Mouse (Mus musculus) limb, embryonic 14.5 days (tissue): Measurements from ENCODE around the gene Dnase1. TPM values are rescaled to one million over a fixed set of nuclear protein-coding genes. Genes with fewer than 3 reads are reported as not detected.
A peak's percentile ranks its signal among the peaks of the same experiment; 100 is the strongest.

Experiments
- ATAC-seq: fragments of 200-750 bp; cut with Nextera tagmentation; 2 replicates; pipeline ENCODE4 v1.8.0; 2017; ENCODE audit warnings: low read depth, moderate number of reproducible peaks, moderate TSS enrichment; ENCODE audit not compliant: low FRiP score
- DNase-seq: peaks from one replicate; pipeline ENCODE4 v3.0.0-alpha.2; 2015; ENCODE audit warnings: low spot score
- H3K27ac ChIP-seq: fragments of 300-500 bp; sonication (generic); replicated peaks from 2 replicates; pipeline ENCODE4 v1.5.1; 2014; ENCODE audit warnings: low read depth, mild to moderate bottlenecking, low read length, moderate library complexity, mixed read lengths
- H3K27me3 ChIP-seq: fragments of 300-500 bp; sonication (generic); 2 replicates; pipeline ENCODE4 v1.6.1; 2014; ENCODE audit warnings: low read length, mixed read lengths; ENCODE audit not compliant: control insufficient read depth, insufficient read depth
- H3K36me3 ChIP-seq: fragments of 300-500 bp; sonication (generic); 2 replicates; pipeline ENCODE4 v1.6.1; 2014; ENCODE audit warnings: mild to moderate bottlenecking, low read length, moderate library complexity, mixed read lengths; ENCODE audit not compliant: control insufficient read depth, insufficient read depth
- H3K4me1 ChIP-seq: fragments of 300-500 bp; sonication (generic); 2 replicates; pipeline ENCODE4 v1.6.1; 2014; ENCODE audit warnings: antibody characterized with exemption, low read length, mixed read lengths; ENCODE audit not compliant: control insufficient read depth, insufficient read depth
- H3K4me2 ChIP-seq: fragments of 300-500 bp; sonication (generic); replicated peaks from 2 replicates; pipeline ENCODE4 v1.6.1; 2014; ENCODE audit warnings: low read depth, mild to moderate bottlenecking, low read length, moderate library complexity; ENCODE audit not compliant: severe bottlenecking
- H3K4me3 ChIP-seq: fragments of 300-500 bp; sonication (generic); replicated peaks from 2 replicates; pipeline ENCODE4 v1.5.1; 2014; ENCODE audit warnings: low read length
- H3K9ac ChIP-seq: fragments of 300-500 bp; sonication (generic); 2 replicates; pipeline ENCODE4 v1.6.1; 2014; ENCODE audit warnings: mild to moderate bottlenecking, low read depth, low read length, moderate library complexity; ENCODE audit not compliant: severe bottlenecking
- H3K9me3 ChIP-seq: fragments of 300-500 bp; sonication (generic); 2 replicates; pipeline ENCODE4 v1.6.1; 2016; ENCODE audit warnings: low read length; ENCODE audit not compliant: control insufficient read depth
- POLR2A ChIP-seq: fragments of 200-500 bp; IDR thresholded peaks from 2 replicates; pipeline ENCODE4 v1.8.0; 2012; ENCODE audit warnings: inconsistent platforms, mild to moderate bottlenecking, moderate library complexity, borderline replicate concordance; ENCODE audit not compliant: insufficient read depth, insufficient read length; ENCODE audit errors: extremely low read depth
- WGBS: fragments of 180-500 bp; shearing (Covaris S2); extraction: QIAGEN DNeasy Blood & Tissue Kit; methylation state at CpG from one replicate; pipeline ENCODE4 v1.1.7; 2014; 5-methylcytosine and 5-hydroxymethylcytosine counted together
- polyA plus RNA-seq, 2 experiments: library from polyadenylated mRNA; depleted of rRNA in 1 of 2; stranded (reverse) in 1 of 2; unstranded in 1 of 2; fragments of >200 nt; fragmentation: Nextera tagmentation in 1 of 2; extraction: Ambion mirVana in 1 of 2; gene quantifications; 2 replicates each; pipeline versions ENCODE4 v1.2.1 to v1.2.3; 2012 to 2014

Dnase1 gene
- polyA plus RNA-seq, 2 experiments = 0.01 to 6.2 TPM

GRCm38 (mm10) chr16:4053811-4054210 is 17.1 kb downstream of the Dnase1 start:
- no peaks in the 10 kb centered on the region for H3K27me3 ChIP-seq
- H3K4me1 ChIP-seq = no peaks in the 10 kb centered on the region
- H3K36me3 ChIP-seq = peaks cover 75% of the 10 kb centered on the region
- no peak overlapping the region for H3K9ac ChIP-seq
- TF ChIP-seq POLR2A = no peak
- 83% methylated on average over 3 of the region's 3 CpGs for WGBS
- ATAC-seq = no peak
- H3K4me2 ChIP-seq = no peak overlapping the region
- DNase-seq = no peak
- H3K4me3 ChIP-seq = no peak overlapping the region
- no peak overlapping the region for H3K27ac ChIP-seq
- H3K9me3 ChIP-seq = no peaks in the 10 kb centered on the region

- Histone ChIP-seq H3K9me3 (no peaks in the 10 kb centered on the region), H3K4me1 (no peaks in the 10 kb centered on the region), H3K9ac (no peak overlapping the region), H3K36me3 (peaks cover 74% of the 10 kb centered on the region), H3K4me3 (no peak overlapping the region), H3K4me2 (no peak overlapping the region), H3K27me3 (no peaks in the 10 kb centered on the region), H3K27ac (no peak overlapping the region)
- no peak for ATAC-seq
- no peak for DNase-seq
- WGBS = 93% methylated on average over 4 of the region's 4 CpGs
- no peak for TF ChIP-seq POLR2A
Measured at GRCm38 (mm10) chr16:4064945-4065344, 28.2 kb downstream of the Dnase1 start.

- no peak overlapping the region for H3K4me3 ChIP-seq
- H3K27me3 ChIP-seq = no peaks in the 10 kb centered on the region
- H3K27ac ChIP-seq = no peak overlapping the region
- DNase-seq = peak; percentile 37
- no peaks in the 10 kb centered on the region for H3K4me1 ChIP-seq
- no peak overlapping the region for H3K4me2 ChIP-seq
- no peak overlapping the region for H3K9ac ChIP-seq
- peaks cover 41% of the 10 kb centered on the region for H3K36me3 ChIP-seq
- no peak for TF ChIP-seq POLR2A
- H3K9me3 ChIP-seq = no peaks in the 10 kb centered on the region
- WGBS = 55% methylated on average over 8 of the region's 8 CpGs
- ATAC-seq = 0 out of 2 replicates have a peak, but pooled peaks have one; percentile 37
Measured at GRCm38 (mm10) chr16:4068588-4068987, 31.8 kb downstream of the Dnase1 start.

- no peak for TF ChIP-seq POLR2A
- no peak for DNase-seq
- no peak overlapping the region for H3K27ac ChIP-seq
Measured at GRCm38 (mm10) chr16:4074297-4074696, 37.6 kb downstream of the Dnase1 start.

GRCm38 (mm10) chr16:4074836-4075235 is 38.1 kb downstream of the Dnase1 start:
- H3K36me3 ChIP-seq = no peaks in the 10 kb centered on the region
- no peak overlapping the region for H3K27ac ChIP-seq
- ATAC-seq (no peak), DNase-seq (no peak)
- H3K9ac ChIP-seq = no peak overlapping the region
- 81% methylated on average over 3 of the region's 3 CpGs for WGBS
- no peaks in the 10 kb centered on the region for H3K9me3 ChIP-seq
- H3K4me2 ChIP-seq = no peak overlapping the region
- H3K27me3 ChIP-seq = no peaks in the 10 kb centered on the region
- no peak overlapping the region for H3K4me3 ChIP-seq
- no peak for TF ChIP-seq POLR2A
- peaks cover 7% of the 10 kb centered on the region for H3K4me1 ChIP-seq

More at GRCm38 (mm10) chr16:4074297-4074696, 37.6 kb downstream of the Dnase1 start:
- no peak for ATAC-seq
- Histone ChIP-seq H3K4me3 (no peak overlapping the region), H3K4me2 (no peak overlapping the region), H3K36me3 (no peaks in the 10 kb centered on the region), H3K27me3 (no peaks in the 10 kb centered on the region), H3K4me1 (peaks cover 7% of the 10 kb centered on the region), H3K9ac (no peak overlapping the region), H3K9me3 (no peaks in the 10 kb centered on the region)
- 72% methylated on average over 6 of the region's 6 CpGs for WGBS
